Mouse (Mus musculus) Muller cell, postnatal 12 days (primary cell): Measurements from ENCODE around the gene Hoxd8.
A peak's percentile ranks its signal among the peaks of the same experiment; 100 is the strongest.

ENCODE experiments used
- DNase-seq: peaks from one replicate; pipeline ENCODE4 v3.0.0-alpha.2; 2015; ENCODE audit errors: inconsistent ontology term

Gene Hoxd8

GRCm38 (mm10) chr2:74713239-74714150 is 9.1 kb downstream of the Hoxd8 start:
- DNase-seq, result no peak

- no peak for DNase-seq
Measured at GRCm38 (mm10) chr2:74714156-74714789, 9.9 kb downstream of the Hoxd8 start.

- DNase-seq, result no peak
Measured at GRCm38 (mm10) chr2:74714881-74715280, 10.5 kb downstream of the Hoxd8 start.

GRCm38 (mm10) chr2:74715504-74716241 is 11.3 kb downstream of the Hoxd8 start:
- DNase-seq, result peak; percentile 79

- DNase-seq, result no peak
Measured at GRCm38 (mm10) chr2:74720384-74720783, 16.0 kb downstream of the Hoxd8 start.

GRCm38 (mm10) chr2:74720955-74721491 is 16.6 kb downstream of the Hoxd8 start:
- DNase-seq, result no peak

GRCm38 (mm10) chr2:74721882-74722281 is 17.5 kb downstream of the Hoxd8 start:
- DNase-seq, result no peak

DNA sequence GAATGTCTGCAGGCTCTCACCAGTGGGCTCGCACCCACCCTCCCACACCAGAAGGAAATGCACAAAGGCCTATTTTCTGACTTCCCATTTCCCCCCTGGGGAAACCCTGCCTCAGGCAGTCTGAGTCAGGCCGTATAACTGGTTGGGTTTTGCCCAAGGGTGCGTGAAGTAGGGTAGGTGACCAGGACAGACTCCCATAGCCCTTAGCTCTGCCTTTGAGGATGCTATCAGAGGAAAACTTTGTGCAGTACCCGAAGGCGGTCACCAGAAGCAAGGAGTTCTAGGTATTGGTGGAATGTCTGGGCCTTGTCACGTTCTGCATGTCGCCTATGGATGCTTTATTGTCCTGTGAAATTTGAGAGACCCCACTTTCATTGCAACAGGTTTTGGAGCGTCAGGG is 18.5 kb downstream of the Hoxd8 start:
- DNase-seq, result no peak

GRCm38 (mm10) chr2:74724244-74725015 is 20.0 kb downstream of the Hoxd8 start:
- DNase-seq, result no peak

GRCm38 (mm10) chr2:74725171-74725570 is 20.8 kb downstream of the Hoxd8 start:
- no peak for DNase-seq

DNA sequence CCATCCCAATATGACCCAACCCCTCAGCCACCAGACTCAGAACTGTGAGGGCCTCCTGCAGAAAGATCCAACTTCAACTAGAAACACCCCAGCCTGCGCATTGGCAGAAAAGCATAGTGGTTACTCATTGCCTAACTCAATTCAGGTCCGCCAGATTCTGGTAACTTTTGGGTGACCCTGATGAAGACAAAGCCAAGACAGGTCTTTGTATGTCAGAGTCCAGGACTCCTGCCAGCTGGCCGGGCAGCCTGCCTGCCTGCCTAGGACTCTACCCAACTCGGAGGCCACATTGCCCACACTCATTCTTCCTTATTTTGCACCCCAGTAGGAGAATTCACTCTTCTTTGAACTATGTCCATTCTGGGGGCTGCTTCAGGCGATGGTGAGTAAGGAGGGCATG is 22.1 kb downstream of the Hoxd8 start, which contains the start of gene Gm28230:
TSS of gene Gm28230 (plus strand) at position 178 of the 400 bp plus-strand sequence.
- no peak for DNase-seq

GRCm38 (mm10) chr2:74726973-74727639 is 22.7 kb downstream of the Hoxd8 start:
- DNase-seq, result no peak

- no peak for DNase-seq
Measured at GRCm38 (mm10) chr2:74727640-74728302, 23.4 kb downstream of the Hoxd8 start.

GRCm38 (mm10) chr2:74728303-74728680 is 23.9 kb downstream of the Hoxd8 start:
- DNase-seq, result no peak

- DNase-seq, result no peak
Measured at GRCm38 (mm10) chr2:74730331-74730730, 25.9 kb downstream of the Hoxd8 start.

DNA sequence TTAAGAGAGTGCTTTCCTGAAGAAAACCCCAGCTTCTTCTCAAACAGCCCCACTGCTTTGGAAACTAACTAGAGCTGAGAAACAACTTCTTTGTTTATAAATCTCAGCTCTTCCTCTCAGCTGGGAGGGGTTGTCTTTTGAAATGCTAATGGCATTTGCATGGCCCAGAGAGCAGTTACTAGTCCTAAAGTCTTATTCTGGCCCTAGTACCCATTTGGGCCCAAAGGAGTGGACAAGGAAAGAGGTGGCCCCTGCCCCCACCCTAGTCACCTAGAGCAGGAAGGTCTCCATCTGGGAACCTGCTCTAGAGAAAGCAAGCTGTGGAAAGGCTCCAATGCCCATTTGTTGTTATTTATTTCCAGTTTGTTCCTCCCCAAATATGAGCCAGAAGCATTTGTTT is 26.6 kb downstream of the Hoxd8 start:
- no peak for DNase-seq

GRCm38 (mm10) chr2:74731799-74732512 is 27.5 kb downstream of the Hoxd8 start:
- no peak for DNase-seq

GRCm38 (mm10) chr2:74732513-74733316 is 28.3 kb downstream of the Hoxd8 start:
- DNase-seq, result no peak

GRCm38 (mm10) chr2:74733317-74733661 is 28.9 kb downstream of the Hoxd8 start:
- DNase-seq, result no peak
